Mouse (Mus musculus) lung, adult 2 months (tissue): ENCODE measurements around the gene Fancd2.

Experiments used
- CTCF ChIP-seq: fragments of 200-500 bp; IDR thresholded peaks from 2 replicates; pipeline ENCODE4 v1.5.1; 2011; ENCODE audit warnings: mild to moderate bottlenecking, low read length, control low read depth; ENCODE audit not compliant: insufficient read depth
- POLR2A ChIP-seq: fragments of 200-500 bp; IDR thresholded peaks from 2 replicates; pipeline ENCODE4 v1.6.1; 2011; ENCODE audit warnings: low read depth, mild to moderate bottlenecking, control low read depth, low read length, borderline replicate concordance; ENCODE audit errors: extremely low read depth

- TF ChIP-seq CTCF (no peak), POLR2A (no peak)
These were observed 16.9 kb upstream of the Fancd2 start for GRCm38 (mm10) chr6:113514600-113514999.
